Mouse (Mus musculus): Measurements from ENCODE around the gene Pde10a. TPM values are rescaled to one million over a fixed set of nuclear protein-coding genes. Genes with fewer than 3 reads are reported as not detected.

Gene Pde10a
- total and polyA plus RNA-seq, 3 experiments, result 0.04 to 0.41 (median 0.21) TPM

DNA sequence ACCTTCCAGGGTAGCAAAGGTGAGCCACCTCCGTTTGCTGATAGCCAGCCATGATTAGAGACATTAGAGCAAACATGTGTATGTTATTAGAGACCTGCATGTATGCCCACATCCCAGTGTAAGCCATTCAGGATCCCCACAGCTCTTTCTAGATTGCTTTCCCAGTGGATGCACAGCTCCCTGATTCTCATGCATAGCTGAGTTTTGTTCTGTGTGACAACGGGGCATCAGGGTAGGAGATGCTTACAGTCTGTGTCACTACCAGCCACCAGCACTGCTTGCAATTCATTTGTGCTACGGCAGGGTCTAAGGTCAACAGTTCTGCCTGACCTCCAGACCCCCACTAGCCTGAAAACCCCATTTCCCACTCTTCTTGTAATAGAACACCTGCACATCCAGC, 17.5 kb upstream of the Pde10a start:
- TF ChIP-seq MAFK (IDR thresholded peaks at IDR 0.05; ENCODE audit: insufficient replicate concordance, low read length) (no peak), USF1 (IDR thresholded peaks at IDR 0.05; ENCODE audit: low read depth, low read length) (no peak), CHD1 (IDR thresholded peaks at IDR 0.05; ENCODE audit: low read depth, low read length) (no peak), RAD21 (IDR thresholded peaks at IDR 0.05; ENCODE audit: low read depth, low read length) (no peak), POLR2AphosphoS2 (IDR thresholded peaks at IDR 0.05; ENCODE audit: low read depth, low read length) (no peak), ZKSCAN1 (IDR thresholded peaks at IDR 0.05; ENCODE audit: borderline replicate concordance, low read depth, low read length) (no peak), POLR2A (IDR thresholded peaks at IDR 0.05; ENCODE audit: low read depth, low read length) (no peak), HCFC1 (IDR thresholded peaks at IDR 0.05; ENCODE audit: low read depth, low read length) (no peak)
- DNase-seq (ENCODE audit: extremely low read depth), result no peak
- no peaks in the 10 kb centered on the region for H3K79me2 ChIP-seq (replicated peaks; ENCODE audit: control insufficient read depth, extremely low read depth, insufficient read depth, poor library complexity, severe bottlenecking)
- no peaks in the 10 kb centered on the region for H3K36me3 ChIP-seq (replicated peaks in 1 of 2; ENCODE audit: control insufficient read depth in 1 of 2, insufficient read depth in 1 of 2, low read length in 1 of 2)
- no peaks in the 10 kb centered on the region for H3K9me3 ChIP-seq (replicated peaks; ENCODE audit: low read length)
- H3K4me3 ChIP-seq (replicated peaks in 1 of 3; ENCODE audit: low read depth in 2 of 3, low read length in 2 of 3, poor library complexity in 1 of 3), result no peak overlapping the region
- dilution Hi-C loops (cut with MboI; ENCODE audit: extremely low pct_ligation_motif_present, extremely low pct_unique_long_range_greater_than_20kb, low sequenced_read_pairs), result no loop called here
- H3K9ac ChIP-seq (ENCODE audit: insufficient read depth, low read depth), result no peak overlapping the region
- in situ Hi-C loops (cut with MboI; ENCODE audit: low pct_ligation_motif_present, low pct_unique_long_range_greater_than_20kb, low sequenced_read_pairs), result no loop called here
- H3K4me1 ChIP-seq (ENCODE audit: control insufficient read depth in 1 of 2, insufficient read depth in 2 of 2), result peaks cover 0 to 14% of the 10 kb centered on the region in 2 experiments; a peak in 2 of 4 replicates
- H3K27ac ChIP-seq (ENCODE audit: insufficient read depth, low read depth), result no peak overlapping the region
- H3K27me3 ChIP-seq (replicated peaks), result peaks cover 3% of the 10 kb centered on the region
- no peak overlapping the region for H3K4me2 ChIP-seq (ENCODE audit: insufficient read depth, low read depth, poor library complexity, severe bottlenecking)

DNA sequence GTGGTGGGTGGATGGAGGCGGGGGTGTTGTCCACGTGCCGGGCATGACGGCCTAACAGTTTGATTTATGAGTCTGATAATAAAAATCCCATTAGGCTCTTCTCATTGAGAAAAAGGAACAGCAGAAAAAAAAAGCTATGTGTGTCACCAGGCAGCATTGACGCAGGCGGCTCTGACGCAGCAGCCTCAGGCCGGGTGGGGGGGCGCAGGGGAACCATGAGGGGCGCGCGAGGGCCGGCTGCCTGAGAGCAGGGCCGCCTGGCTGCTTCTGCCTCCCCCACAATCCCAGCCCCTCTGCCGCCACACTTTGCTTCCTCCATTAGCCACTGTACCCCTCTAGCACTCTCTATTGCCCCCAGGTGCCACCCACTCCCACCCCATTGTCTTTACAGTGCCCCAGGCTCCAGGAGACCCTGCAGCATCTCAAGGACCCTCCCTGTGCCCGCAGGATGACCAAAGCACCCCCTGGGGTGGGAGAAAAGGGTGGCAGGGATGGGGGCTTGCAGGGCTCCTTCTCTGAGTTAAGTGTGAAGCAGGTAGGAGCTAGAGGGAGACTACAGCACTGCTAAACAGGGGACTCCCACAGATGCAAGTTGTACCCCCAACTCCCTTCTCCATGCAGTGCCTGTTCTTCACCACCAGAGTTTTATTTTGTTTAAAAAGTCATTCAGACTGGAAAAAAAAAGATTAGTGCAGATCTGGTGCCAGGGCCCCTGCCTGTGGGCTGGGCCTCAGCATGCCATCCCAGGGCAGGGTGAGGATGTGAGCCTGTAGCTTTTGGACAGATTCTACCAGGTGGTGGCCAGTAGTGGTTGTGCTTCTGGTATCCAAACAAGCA, 16.6 kb upstream of the Pde10a start:
- no peak overlapping the region for H3K9ac ChIP-seq (ENCODE audit: insufficient read depth, low read depth)
- TF ChIP-seq MEF2A (IDR thresholded peaks at IDR 0.05; ENCODE audit: borderline replicate concordance, low read depth, low read length), result no peak
- no peaks in the 10 kb centered on the region for H3K79me2 ChIP-seq (replicated peaks; ENCODE audit: control insufficient read depth, extremely low read depth, insufficient read depth, poor library complexity, severe bottlenecking)
- no peaks in the 10 kb centered on the region for H3K36me3 ChIP-seq (replicated peaks in 1 of 2; ENCODE audit: control insufficient read depth in 1 of 2, insufficient read depth in 1 of 2, low read length in 1 of 2)
- DNase-seq (ENCODE audit: extremely low read depth), result no peak
- dilution Hi-C loops (cut with MboI; ENCODE audit: extremely low pct_ligation_motif_present, extremely low pct_unique_long_range_greater_than_20kb, low sequenced_read_pairs), result no loop called here
- H3K9me3 ChIP-seq (replicated peaks; ENCODE audit: low read length), result no peaks in the 10 kb centered on the region
- no peak overlapping the region for H3K4me2 ChIP-seq (ENCODE audit: insufficient read depth, low read depth, poor library complexity, severe bottlenecking)
- H3K4me1 ChIP-seq (ENCODE audit: control insufficient read depth in 1 of 2, insufficient read depth in 2 of 2), result peaks cover 0 to 14% of the 10 kb centered on the region in 2 experiments; a peak in 2 of 4 replicates
- H3K4me3 ChIP-seq (replicated peaks in 1 of 3; ENCODE audit: low read depth in 2 of 3, low read length in 2 of 3, poor library complexity in 1 of 3), result no peak overlapping the region
- no peak overlapping the region for H3K27ac ChIP-seq (ENCODE audit: insufficient read depth, low read depth)
- in situ Hi-C loops (cut with MboI; ENCODE audit: low pct_ligation_motif_present, low pct_unique_long_range_greater_than_20kb, low sequenced_read_pairs), result no loop called here
- no peaks in the 10 kb centered on the region for H3K27me3 ChIP-seq (replicated peaks)

DNA sequence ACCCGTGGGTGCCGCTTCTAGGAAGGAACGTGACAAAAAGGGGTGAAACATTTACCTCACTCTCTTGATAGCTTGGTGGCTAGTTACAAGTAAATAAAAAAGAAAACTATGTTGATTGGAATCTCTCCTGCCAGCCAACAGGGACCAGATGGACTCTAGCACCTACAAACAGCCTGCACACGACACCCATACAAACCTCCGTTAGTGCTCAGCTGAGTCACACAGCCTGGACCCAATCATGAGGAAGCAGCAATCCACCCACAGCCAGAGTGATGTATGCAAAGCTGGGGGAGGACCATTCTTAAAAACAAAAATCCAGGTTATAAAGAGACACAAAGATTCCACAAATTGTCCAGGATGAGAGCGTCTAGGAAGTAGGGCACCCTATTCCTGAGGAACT, 9.2 kb upstream of the Pde10a start:
- no peak overlapping the region for H3K9ac ChIP-seq (ENCODE audit: insufficient read depth, low read depth)
- DNase-seq (ENCODE audit: extremely low read depth), result no peak
- no peaks in the 10 kb centered on the region for H3K9me3 ChIP-seq (replicated peaks; ENCODE audit: low read length)
- H3K4me2 ChIP-seq (ENCODE audit: insufficient read depth, low read depth, poor library complexity, severe bottlenecking), result no peak overlapping the region
- in situ Hi-C loops (cut with MboI; ENCODE audit: low pct_ligation_motif_present, low pct_unique_long_range_greater_than_20kb, low sequenced_read_pairs), result no loop called here
- dilution Hi-C loops (cut with MboI; ENCODE audit: extremely low pct_ligation_motif_present, extremely low pct_unique_long_range_greater_than_20kb, low sequenced_read_pairs), result no loop called here
- H3K27me3 ChIP-seq (replicated peaks), result peaks cover 32% of the 10 kb centered on the region
- no peaks in the 10 kb centered on the region for H3K4me1 ChIP-seq (ENCODE audit: control insufficient read depth in 1 of 2, insufficient read depth in 2 of 2)
- H3K79me2 ChIP-seq (replicated peaks; ENCODE audit: control insufficient read depth, extremely low read depth, insufficient read depth, poor library complexity, severe bottlenecking), result no peaks in the 10 kb centered on the region
- TF ChIP-seq MEF2A (IDR thresholded peaks at IDR 0.05; ENCODE audit: borderline replicate concordance, low read depth, low read length), result no peak
- no peak for TF ChIP-seq NRF1 (IDR thresholded peaks at IDR 0.05; ENCODE audit: low read depth, low read length)
- TF ChIP-seq CHD2 (IDR thresholded peaks at IDR 0.05; ENCODE audit: low read length), result no peak
- TF ChIP-seq CTCF (conservative IDR thresholded peaks at IDR 0.05 in 1 of 2, IDR thresholded peaks at IDR 0.05 in 1 of 2; ENCODE audit: low read depth in 2 of 2, low read length in 2 of 2), result no peak
- TF ChIP-seq E2F4 (IDR thresholded peaks at IDR 0.05; ENCODE audit: insufficient replicate concordance, low read depth, low read length), result no peak
- TF ChIP-seq NELFE (IDR thresholded peaks at IDR 0.05; ENCODE audit: low read depth, low read length), result no peak
- TF ChIP-seq IRF4 (IDR thresholded peaks at IDR 0.05; ENCODE audit: low read depth, low read length), result no peak
- no peak for TF ChIP-seq RCOR1 (conservative IDR thresholded peaks at IDR 0.05; ENCODE audit: low read depth, low read length)
- TF ChIP-seq BHLHE40 (IDR thresholded peaks at IDR 0.05; ENCODE audit: low read depth, low read length), result no peak
- no peak for TF ChIP-seq MAFK (IDR thresholded peaks at IDR 0.05; ENCODE audit: insufficient replicate concordance, low read length)
- no peak for TF ChIP-seq ETS1 (conservative IDR thresholded peaks at IDR 0.05; ENCODE audit: low read depth, low read length)
- TF ChIP-seq TBP (conservative IDR thresholded peaks at IDR 0.05; ENCODE audit: low read depth, low read length), result no peak
- no peak for TF ChIP-seq MXI1 (IDR thresholded peaks at IDR 0.05; ENCODE audit: low read depth, low read length)
- no peak for TF ChIP-seq POLR2A (IDR thresholded peaks at IDR 0.05; ENCODE audit: low read depth, low read length)
- TF ChIP-seq MAZ (IDR thresholded peaks at IDR 0.05; ENCODE audit: low read depth, low read length), result no peak
- TF ChIP-seq ZC3H11A (IDR thresholded peaks at IDR 0.05; ENCODE audit: low read depth, low read length), result no peak
- no peak for TF ChIP-seq USF1 (IDR thresholded peaks at IDR 0.05; ENCODE audit: low read depth, low read length)
- no peak for TF ChIP-seq JUN (IDR thresholded peaks at IDR 0.05; ENCODE audit: insufficient read depth, low read depth, low read length)
- no peak overlapping the region for H3K4me3 ChIP-seq (replicated peaks in 1 of 3; ENCODE audit: low read depth in 2 of 3, low read length in 2 of 3, poor library complexity in 1 of 3)
- H3K36me3 ChIP-seq (replicated peaks in 1 of 2; ENCODE audit: control insufficient read depth in 1 of 2, insufficient read depth in 1 of 2, low read length in 1 of 2), result no peaks in the 10 kb centered on the region
- H3K27ac ChIP-seq (ENCODE audit: insufficient read depth, low read depth), result no peak overlapping the region

Data from CH12.LX (cell line).